Mouse (Mus musculus): ENCODE results near the gene Efcab6. TPM values are rescaled to one million over a fixed set of nuclear protein-coding genes. Genes with fewer than 3 reads are reported as not detected.

The Efcab6 gene
- total RNA-seq, 1 experiment from 2014 or later, result not detected

- no peak for ATAC-seq (replicated peaks in 1 of 2; ENCODE audit: insufficient read depth in 1 of 2, low FRiP score in 2 of 2, low TSS enrichment in 1 of 2, low read depth in 1 of 2, poor library complexity in 2 of 2, severe bottlenecking in 2 of 2)
These were observed 67.6 kb downstream of the Efcab6 start for GRCm38 (mm10) chr15:83997550-83997949.

- no peak for ATAC-seq (replicated peaks in 1 of 2; ENCODE audit: insufficient read depth in 1 of 2, low FRiP score in 2 of 2, low TSS enrichment in 1 of 2, low read depth in 1 of 2, poor library complexity in 2 of 2, severe bottlenecking in 2 of 2)
These were observed 68.3 kb downstream of the Efcab6 start for GRCm38 (mm10) chr15:83996864-83997263.

GRCm38 (mm10) chr15:83992191-83992590, 73.0 kb downstream of the Efcab6 start:
- no peak for ATAC-seq (replicated peaks in 1 of 2; ENCODE audit: insufficient read depth in 1 of 2, low FRiP score in 2 of 2, low TSS enrichment in 1 of 2, low read depth in 1 of 2, poor library complexity in 2 of 2, severe bottlenecking in 2 of 2)

- ATAC-seq (replicated peaks in 1 of 2; ENCODE audit: insufficient read depth in 1 of 2, low FRiP score in 2 of 2, low TSS enrichment in 1 of 2, low read depth in 1 of 2, poor library complexity in 2 of 2, severe bottlenecking in 2 of 2), result no peak
These were observed 73.7 kb downstream of the Efcab6 start for GRCm38 (mm10) chr15:83991461-83991860.

- no peak for ATAC-seq (replicated peaks in 1 of 2; ENCODE audit: insufficient read depth in 1 of 2, low FRiP score in 2 of 2, low TSS enrichment in 1 of 2, low read depth in 1 of 2, poor library complexity in 2 of 2, severe bottlenecking in 2 of 2)
These were observed 75.9 kb downstream of the Efcab6 start for GRCm38 (mm10) chr15:83989241-83989640.

GRCm38 (mm10) chr15:83988087-83988486, 77.1 kb downstream of the Efcab6 start:
- ATAC-seq (replicated peaks in 1 of 2; ENCODE audit: insufficient read depth in 1 of 2, low FRiP score in 2 of 2, low TSS enrichment in 1 of 2, low read depth in 1 of 2, poor library complexity in 2 of 2, severe bottlenecking in 2 of 2), result no peak

GRCm38 (mm10) chr15:83982186-83982936, 82.8 kb downstream of the Efcab6 start:
- ATAC-seq (replicated peaks in 1 of 2; ENCODE audit: insufficient read depth in 1 of 2, low FRiP score in 2 of 2, low TSS enrichment in 1 of 2, low read depth in 1 of 2, poor library complexity in 2 of 2, severe bottlenecking in 2 of 2), result no peak

- ATAC-seq (replicated peaks in 1 of 2; ENCODE audit: insufficient read depth in 1 of 2, low FRiP score in 2 of 2, low TSS enrichment in 1 of 2, low read depth in 1 of 2, poor library complexity in 2 of 2, severe bottlenecking in 2 of 2), result no peak
These were observed 86.3 kb downstream of the Efcab6 start for GRCm38 (mm10) chr15:83978865-83979264.

GRCm38 (mm10) chr15:83977108-83977507, 88.1 kb downstream of the Efcab6 start:
- no peak for ATAC-seq (replicated peaks in 1 of 2; ENCODE audit: insufficient read depth in 1 of 2, low FRiP score in 2 of 2, low TSS enrichment in 1 of 2, low read depth in 1 of 2, poor library complexity in 2 of 2, severe bottlenecking in 2 of 2)

- ATAC-seq (replicated peaks in 1 of 2; ENCODE audit: insufficient read depth in 1 of 2, low FRiP score in 2 of 2, low TSS enrichment in 1 of 2, low read depth in 1 of 2, poor library complexity in 2 of 2, severe bottlenecking in 2 of 2), result no peak
These were observed 93.0 kb downstream of the Efcab6 start for GRCm38 (mm10) chr15:83972206-83972605.

GRCm38 (mm10) chr15:83967802-83968201, 97.4 kb downstream of the Efcab6 start:
- ATAC-seq (replicated peaks in 1 of 2; ENCODE audit: insufficient read depth in 1 of 2, low FRiP score in 2 of 2, low TSS enrichment in 1 of 2, low read depth in 1 of 2, poor library complexity in 2 of 2, severe bottlenecking in 2 of 2), result no peak

- ATAC-seq (replicated peaks in 1 of 2; ENCODE audit: insufficient read depth in 1 of 2, low FRiP score in 2 of 2, low TSS enrichment in 1 of 2, low read depth in 1 of 2, poor library complexity in 2 of 2, severe bottlenecking in 2 of 2), result no peak
These were observed 100.1 kb downstream of the Efcab6 start for GRCm38 (mm10) chr15:83965126-83965525.

- no peak for ATAC-seq (replicated peaks in 1 of 2; ENCODE audit: insufficient read depth in 1 of 2, low FRiP score in 2 of 2, low TSS enrichment in 1 of 2, low read depth in 1 of 2, poor library complexity in 2 of 2, severe bottlenecking in 2 of 2)
These were observed 106.8 kb downstream of the Efcab6 start for GRCm38 (mm10) chr15:83958376-83958775.

GRCm38 (mm10) chr15:83956996-83957395, 108.2 kb downstream of the Efcab6 start:
- ATAC-seq (replicated peaks in 1 of 2; ENCODE audit: insufficient read depth in 1 of 2, low FRiP score in 2 of 2, low TSS enrichment in 1 of 2, low read depth in 1 of 2, poor library complexity in 2 of 2, severe bottlenecking in 2 of 2), result no peak

- ATAC-seq (replicated peaks in 1 of 2; ENCODE audit: insufficient read depth in 1 of 2, low FRiP score in 2 of 2, low TSS enrichment in 1 of 2, low read depth in 1 of 2, poor library complexity in 2 of 2, severe bottlenecking in 2 of 2), result no peak
These were observed 109.1 kb downstream of the Efcab6 start for GRCm38 (mm10) chr15:83955948-83956707.

- ATAC-seq (replicated peaks in 1 of 2; ENCODE audit: insufficient read depth in 1 of 2, low FRiP score in 2 of 2, low TSS enrichment in 1 of 2, low read depth in 1 of 2, poor library complexity in 2 of 2, severe bottlenecking in 2 of 2), result no peak
These were observed 115.3 kb downstream of the Efcab6 start for GRCm38 (mm10) chr15:83949729-83950491.

GRCm38 (mm10) chr15:83939703-83940102, 125.5 kb downstream of the Efcab6 start:
- ATAC-seq (replicated peaks in 1 of 2; ENCODE audit: insufficient read depth in 1 of 2, low FRiP score in 2 of 2, low TSS enrichment in 1 of 2, low read depth in 1 of 2, poor library complexity in 2 of 2, severe bottlenecking in 2 of 2), result no peak

- no peak for ATAC-seq (replicated peaks in 1 of 2; ENCODE audit: insufficient read depth in 1 of 2, low FRiP score in 2 of 2, low TSS enrichment in 1 of 2, low read depth in 1 of 2, poor library complexity in 2 of 2, severe bottlenecking in 2 of 2)
These were observed 126.7 kb downstream of the Efcab6 start for GRCm38 (mm10) chr15:83938466-83938865.
